Mouse (Mus musculus) T-helper 2 cell (primary cell): ENCODE measurements around the gene Kcnc2.

ENCODE experiments used
- in situ Hi-C: fragments of 300-600 bp; cut with MboI, MseI; formaldehyde crosslinking; loops from one replicate; pipeline ENCODE4 v1.15.1; 2025; ENCODE audit warnings: high pct_unique_total_duplicates

Kcnc2 gene

DNA sequence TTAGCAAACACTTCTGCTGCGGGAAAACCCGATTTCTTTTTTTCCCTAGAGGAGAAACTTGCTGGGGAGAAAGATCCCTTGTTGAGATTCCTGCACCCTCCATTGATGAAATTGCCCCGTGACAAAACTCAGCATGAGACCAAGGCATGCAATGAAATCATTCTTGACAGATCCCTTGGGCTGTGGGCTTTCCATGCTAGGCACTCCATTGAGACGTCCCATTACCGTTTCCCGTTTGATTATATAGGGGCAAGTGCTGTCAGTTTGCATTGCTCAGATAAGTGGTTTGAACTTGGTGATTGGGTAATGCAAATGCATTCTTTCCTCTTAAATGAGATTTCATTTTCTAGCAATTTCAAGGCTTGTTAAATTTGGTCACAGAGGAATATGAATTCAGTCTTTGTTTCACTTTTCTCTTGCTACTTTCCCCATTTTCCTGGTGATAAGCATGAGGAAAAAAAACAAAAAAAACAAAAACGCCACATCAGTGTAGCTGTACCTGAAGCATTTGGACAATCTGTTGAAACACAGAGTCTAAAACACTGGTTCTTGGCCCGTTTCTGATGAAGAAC, 123.6 kb downstream of the Kcnc2 start:
- in situ Hi-C loops: no loop called here

DNA sequence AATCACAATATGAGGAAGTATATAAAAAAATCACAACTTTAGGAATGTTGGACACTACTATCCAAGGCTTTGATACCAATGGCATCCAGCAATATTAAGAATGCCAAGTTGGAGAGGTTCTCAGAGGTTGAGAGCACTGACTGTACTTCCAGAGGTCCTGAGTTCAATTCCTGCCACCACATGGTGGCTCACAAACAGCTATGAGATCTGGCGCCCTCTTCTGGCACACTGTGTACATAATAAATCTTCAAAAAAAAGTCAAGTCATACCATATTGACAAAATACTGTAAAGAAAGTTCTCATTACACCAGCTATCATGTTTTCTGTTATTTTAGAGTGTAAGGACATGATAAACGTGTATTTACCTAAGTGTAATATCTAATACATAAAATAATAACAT, 126.3 kb downstream of the Kcnc2 start:
- in situ Hi-C loops: no loop called here

DNA sequence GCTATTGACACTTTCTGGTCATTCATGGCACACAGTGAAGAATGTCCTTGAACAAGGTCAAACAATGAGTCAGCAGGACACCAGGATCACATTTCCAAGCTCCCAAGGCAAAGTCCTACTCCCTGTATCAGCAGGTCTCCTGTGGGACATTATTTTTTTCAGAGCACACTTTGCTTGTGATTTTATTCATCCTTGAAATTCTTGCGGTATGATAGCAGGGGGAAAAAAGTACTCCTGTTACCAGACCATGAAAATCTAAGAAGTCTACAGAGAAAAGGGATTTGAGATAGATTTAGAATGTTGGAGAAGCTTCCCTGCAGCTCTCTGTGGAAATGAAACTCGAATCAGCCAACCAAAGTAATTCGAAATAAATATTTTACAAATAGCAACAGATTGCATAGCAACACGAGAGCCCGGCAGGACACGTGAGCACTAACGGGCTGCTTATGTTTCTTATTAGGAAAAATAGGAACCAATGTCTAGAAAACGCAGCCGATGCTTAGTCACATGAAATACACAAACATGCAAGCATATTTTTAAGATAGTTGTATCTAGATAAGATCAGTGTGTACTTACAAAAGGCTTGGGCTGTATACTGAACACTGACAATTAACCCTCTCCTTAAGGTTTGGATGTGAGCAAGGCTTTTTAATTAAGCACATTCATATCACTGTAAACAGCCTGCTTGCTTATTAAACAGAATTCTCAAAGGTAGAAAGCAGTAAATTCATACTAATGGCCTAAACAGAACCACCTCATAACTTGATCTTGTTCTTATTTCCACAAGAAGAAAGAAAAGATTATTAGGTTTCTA, 129.9 kb downstream of the Kcnc2 start:
- in situ Hi-C loops: no loop called here

DNA sequence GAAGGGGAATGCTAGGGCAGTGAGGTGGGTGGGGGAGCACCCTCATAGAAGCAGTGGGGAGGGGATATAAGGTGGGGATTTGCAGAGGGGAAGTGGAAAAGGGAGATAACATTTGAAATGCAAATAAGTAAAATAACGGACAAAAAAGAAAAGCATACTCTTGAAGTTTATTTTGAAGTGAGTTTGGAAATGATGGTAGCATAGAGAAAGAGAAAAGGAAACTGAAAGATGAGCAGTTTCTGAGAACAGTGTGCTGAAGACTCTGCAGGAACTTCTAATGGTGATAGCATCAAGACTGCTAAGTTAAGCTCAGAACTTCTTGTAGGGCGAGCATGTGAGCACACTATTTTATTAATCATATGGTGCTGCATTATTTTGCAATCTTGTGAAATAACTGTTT, 138.6 kb downstream of the Kcnc2 start:
- in situ Hi-C loops: no loop called here

DNA sequence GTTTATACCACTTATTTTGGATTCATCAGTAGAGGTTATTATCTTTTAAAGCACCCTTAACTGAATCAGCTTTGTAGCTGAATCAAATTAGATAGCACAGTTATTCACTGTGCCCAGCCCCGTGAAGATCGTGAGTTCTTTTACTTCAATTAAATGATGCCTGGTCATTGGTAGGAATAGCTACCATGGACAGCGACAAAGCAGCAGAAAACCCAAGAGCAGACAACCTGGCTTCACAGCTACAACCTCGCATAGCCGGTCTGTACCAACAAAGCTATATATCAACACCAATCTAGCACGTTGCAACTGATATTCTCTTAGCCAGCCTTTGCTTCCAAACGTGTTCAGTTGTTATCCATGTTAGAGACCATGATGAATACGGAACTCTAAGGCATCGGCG, 152.4 kb downstream of the Kcnc2 start:
- in situ Hi-C loops: no loop called here

DNA sequence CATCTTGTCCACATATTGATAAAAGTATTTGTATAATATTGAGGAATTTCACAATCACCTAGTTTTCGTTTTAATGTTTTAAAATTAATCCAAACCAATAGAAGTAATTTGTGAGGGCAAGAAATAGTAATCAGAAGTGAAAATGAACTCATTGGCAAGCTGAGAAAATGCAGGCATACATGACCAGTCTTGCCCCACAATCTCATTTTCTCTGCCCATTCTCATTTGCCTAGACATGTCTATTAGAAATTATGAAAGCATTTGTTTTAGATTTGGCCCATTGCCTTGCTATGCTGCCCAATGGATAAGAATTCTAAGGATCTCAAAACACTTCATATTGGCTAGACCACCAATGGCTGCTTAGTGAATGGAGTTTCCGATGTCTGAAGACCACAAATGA, 166.0 kb downstream of the Kcnc2 start:
- in situ Hi-C loops: no loop called here

DNA sequence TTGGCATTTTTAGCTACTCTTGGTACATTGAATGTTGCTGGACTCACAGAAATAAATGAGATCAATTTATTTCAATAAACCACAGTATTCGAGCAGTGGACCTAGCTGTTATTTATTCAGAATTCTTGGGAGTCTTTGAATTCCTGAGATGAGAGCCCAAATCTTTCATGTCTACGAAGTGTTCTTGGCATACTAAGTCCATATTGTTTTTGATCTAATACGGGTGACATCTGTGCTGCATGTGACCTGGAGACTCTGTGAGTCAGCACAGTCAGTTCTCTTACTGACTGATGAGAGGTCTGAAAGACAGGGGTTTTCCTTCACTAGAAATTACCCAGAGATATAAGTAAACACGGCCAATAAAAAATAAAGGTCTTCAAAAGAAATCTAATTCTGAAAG, 173.7 kb downstream of the Kcnc2 start:
- in situ Hi-C loops: no loop called here

DNA sequence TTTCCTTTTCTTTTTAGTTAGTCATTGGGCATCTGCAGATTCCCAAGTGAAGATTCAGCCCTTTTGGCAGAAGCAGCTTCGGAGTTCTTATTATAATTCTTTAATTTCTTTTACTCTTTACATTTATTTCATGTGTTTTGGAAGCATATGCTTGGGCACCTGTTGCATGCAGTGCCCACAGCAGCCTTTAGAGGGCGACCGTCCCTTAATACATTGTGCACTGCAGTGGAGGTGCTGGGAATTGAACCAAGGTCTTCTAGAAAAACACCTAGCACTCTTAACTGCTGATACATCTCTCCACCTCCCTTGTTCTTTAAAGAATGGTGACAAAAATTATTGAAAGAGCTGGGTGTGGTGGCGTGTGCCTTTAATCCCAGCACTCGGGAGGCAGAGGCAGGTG, 180.0 kb downstream of the Kcnc2 start:
- in situ Hi-C loops: no loop called here

DNA sequence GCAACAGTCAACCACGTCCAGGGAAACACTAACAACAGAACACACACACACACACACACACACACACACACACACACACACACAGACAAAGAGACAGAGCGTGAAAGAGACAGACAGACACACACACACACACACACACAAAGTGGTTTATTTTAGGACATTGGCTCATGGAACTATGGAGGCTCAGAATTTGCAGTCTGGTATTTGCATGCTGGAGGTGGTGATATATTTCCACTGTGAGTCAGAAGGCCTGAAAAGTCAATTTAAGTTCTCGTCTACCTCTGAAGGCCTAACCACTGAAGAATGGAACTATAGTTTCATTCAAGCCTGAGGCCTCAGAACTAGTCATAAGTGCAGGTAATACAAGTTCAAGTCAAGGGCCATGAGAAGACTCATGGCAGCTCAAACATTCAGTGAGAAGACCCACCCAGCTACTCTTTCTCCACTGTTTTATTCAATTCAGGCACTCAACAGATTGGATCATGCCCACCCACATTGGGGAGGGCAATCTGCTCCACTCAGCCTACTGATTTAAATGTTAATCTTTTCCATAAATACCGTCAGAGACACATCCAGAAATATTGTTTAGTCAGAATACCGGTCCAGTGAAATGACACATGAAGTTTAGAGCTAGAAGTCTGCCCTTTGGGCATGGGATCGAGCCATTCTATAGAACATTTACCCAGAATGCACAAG, 197.9 kb downstream of the Kcnc2 start:
- in situ Hi-C loops: no loop called here

DNA sequence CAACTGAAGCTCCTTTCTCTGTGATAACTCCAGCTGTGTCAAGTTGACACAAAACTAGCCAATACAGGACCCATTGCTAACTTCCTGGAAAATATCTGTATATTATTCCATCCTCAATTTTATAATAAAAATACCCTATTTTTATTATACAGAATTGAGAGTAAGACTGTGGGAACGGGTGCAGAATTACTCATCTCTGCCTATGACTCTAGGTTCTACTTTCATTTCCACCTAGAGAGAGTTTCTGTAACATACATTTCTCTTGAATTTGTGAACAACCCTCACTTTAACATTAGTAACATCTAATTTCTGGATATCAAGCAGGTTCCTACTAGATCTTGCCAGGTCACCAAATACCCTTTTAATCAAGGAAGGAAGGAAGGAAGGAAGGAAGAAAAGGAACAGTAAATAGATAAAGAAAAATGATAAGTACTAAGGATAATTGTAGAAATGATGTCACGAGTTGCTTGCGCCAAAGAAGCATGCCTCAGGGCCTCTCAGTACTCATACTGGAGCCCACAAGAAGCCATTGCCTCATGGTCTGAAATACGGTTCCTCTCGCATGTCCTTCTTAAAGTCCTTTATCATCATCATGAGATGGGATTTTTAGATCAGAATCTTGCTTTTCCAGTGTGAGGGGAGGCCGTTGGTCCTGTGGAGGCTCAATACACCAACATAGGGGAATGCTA, 203.3 kb downstream of the Kcnc2 start:
- in situ Hi-C loops: no loop called here

DNA sequence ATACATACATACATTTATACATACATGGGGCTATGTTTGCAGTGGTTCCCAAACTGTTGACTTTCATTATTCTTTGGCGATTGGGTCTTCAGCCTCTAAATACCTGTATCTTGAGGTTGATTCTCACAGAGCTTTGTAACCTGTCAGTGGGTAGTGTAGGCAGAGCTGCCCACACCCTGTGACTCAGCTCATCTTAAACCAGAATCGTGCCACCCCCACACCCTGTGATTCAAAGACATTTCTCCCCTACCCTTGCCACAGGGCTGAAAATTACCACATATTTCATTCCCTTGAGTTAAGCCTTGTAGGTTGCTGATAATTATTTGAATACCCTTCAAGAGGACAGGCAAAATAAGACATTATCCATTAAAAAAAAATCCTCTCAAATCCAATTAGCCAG, 210.5 kb downstream of the Kcnc2 start:
- in situ Hi-C loops: no loop called here

DNA sequence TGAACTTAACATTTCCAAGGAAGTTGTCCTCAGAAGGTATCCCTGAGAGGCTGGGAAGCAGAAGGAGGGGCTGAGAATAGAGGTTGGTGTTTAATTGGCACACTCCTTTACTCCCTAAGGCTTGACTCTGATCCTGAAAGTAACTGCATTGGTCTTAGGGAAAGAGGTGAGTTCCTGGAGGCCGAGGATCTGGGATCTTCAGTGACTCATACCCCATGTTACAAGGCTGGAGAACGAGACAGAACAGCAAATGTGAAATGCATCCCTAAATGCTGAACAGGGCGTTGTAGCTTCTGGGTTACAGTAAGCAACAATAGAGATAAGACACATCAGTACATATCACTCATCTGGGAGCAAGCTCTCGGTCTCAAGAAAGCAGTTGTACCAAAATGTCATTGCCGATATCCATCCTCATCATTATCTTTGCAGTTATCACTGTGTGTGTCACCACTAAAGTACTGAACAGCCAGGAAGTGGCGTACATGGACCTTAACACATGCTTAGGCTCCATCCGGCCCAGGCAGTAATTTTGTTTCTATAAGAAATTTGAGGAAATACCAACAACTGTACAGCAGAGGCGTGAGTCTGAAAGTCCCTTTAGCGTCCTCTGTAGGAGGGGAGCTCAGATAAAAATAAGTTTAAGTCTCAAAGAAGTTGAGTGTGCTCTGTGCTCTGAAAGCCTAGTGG, 211.1 kb downstream of the Kcnc2 start:
- in situ Hi-C loops: no loop called here

DNA sequence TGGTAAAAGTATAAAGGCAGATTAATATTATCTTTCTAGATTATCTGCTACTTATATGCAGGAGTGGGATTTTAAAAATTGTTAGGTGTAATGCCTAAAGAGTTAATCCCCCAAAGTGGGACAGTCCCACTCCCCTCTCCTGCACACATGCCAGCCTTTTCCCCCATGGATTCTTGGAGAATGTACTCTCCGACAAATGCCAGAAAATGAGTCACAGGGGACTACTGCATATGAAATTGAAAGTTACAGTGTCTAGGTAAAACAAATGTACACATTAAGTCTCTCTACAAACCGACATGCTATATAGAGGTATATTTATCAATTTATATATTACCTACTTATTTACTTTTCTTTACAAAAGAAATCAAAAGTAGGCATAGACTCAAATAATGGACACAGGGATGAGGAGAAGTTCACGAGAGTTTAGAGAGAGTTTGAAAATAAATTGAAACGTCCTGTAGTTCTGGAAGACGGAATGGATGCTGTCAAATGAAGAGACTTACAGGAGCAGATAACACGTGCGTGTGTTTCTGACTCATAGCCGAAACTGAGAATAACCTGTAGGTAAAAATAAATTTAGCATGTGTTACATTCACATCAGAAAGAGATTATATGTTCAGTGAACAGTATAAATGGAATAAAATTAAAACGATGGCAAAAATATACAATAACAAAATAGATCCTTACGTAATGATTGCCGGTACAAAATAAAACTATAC, 213.6 kb downstream of the Kcnc2 start:
- in situ Hi-C loops: loop anchor here (5.0 kb wide), 1 partner anchor 48 kb away; no protein-coding TSS in a partner anchor

DNA sequence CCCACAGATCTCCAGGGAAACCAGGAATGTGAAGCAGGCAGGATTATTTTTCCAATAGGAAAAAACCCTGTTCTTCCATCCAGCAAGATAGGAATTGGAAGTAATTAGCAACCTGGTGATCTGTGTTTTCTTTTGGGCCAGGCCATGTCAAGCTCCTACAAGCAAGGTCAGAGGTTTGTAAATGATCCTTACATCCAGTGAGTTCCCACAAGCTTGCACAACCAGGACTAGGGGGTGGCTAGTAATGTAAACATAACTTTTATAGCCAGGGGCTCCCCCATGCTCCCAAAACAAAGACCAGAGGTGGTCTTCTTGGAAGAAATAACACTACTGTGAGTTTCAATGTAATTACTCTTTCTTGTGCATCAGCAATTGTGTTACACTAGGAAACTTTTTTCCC, 214.9 kb downstream of the Kcnc2 start:
- in situ Hi-C loops: loop anchor here (5.0 kb wide), 1 partner anchor 46 kb away; no protein-coding TSS in a partner anchor

DNA sequence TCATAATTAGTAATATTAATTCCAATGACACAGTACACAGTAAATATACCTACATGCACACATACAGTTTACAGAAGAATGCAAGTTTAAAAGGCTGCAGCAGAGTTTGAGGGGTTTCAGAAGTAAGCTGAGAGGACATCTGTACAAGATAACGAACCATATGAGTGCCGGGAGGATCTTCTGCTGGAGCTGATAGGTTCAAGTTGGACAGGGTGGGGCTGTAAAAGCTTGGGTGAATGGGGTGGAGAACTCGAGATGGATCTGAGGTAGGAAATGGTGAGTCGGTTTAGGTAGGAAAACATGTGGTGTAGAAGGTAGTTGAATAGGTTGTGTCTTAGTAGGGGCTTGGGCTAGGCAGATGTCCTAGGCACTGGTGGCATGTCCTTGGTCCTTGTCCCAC, 217.8 kb downstream of the Kcnc2 start:
- in situ Hi-C loops: loop anchor here (5.0 kb wide), 1 partner anchor 44 kb away; no protein-coding TSS in a partner anchor
